Mouse (Mus musculus) heart, postnatal 25 days (tissue): Measurements from ENCODE around the gene Cptp. TPM values are rescaled to one million over a fixed set of nuclear protein-coding genes. Genes with fewer than 3 reads are reported as not detected.

Source experiments
- DNase-seq: peaks from one replicate; pipeline ENCODE4 v3.0.0; 2022; ENCODE audit warnings: low spot score
- intact Hi-C: fragments of 180-260 bp; cut with DNase I; formaldehyde crosslinking; loops from one replicate; pipeline ENCODE4 v1.15.1; 2025
- total RNA-seq, 2 experiments: library from RNA; stranded (reverse); gene quantifications; 2 replicates each; pipeline ENCODE4 v1.2.3; 2021

Gene Cptp
- total RNA-seq, 2 experiments from 2014 or later, result 8.1 to 10.5 TPM

GRCm38 (mm10) chr4:155847591-155848352 lies 21.5 kb downstream of the Cptp start:
- intact Hi-C loops, result loop anchor here (1.0 to 5.0 kb wide), 3 partner anchors 21 to 95 kb away; partner anchors contain the start of genes Cptp, Ints11 and Ube2j2
- DNase-seq, result no peak

DNA sequence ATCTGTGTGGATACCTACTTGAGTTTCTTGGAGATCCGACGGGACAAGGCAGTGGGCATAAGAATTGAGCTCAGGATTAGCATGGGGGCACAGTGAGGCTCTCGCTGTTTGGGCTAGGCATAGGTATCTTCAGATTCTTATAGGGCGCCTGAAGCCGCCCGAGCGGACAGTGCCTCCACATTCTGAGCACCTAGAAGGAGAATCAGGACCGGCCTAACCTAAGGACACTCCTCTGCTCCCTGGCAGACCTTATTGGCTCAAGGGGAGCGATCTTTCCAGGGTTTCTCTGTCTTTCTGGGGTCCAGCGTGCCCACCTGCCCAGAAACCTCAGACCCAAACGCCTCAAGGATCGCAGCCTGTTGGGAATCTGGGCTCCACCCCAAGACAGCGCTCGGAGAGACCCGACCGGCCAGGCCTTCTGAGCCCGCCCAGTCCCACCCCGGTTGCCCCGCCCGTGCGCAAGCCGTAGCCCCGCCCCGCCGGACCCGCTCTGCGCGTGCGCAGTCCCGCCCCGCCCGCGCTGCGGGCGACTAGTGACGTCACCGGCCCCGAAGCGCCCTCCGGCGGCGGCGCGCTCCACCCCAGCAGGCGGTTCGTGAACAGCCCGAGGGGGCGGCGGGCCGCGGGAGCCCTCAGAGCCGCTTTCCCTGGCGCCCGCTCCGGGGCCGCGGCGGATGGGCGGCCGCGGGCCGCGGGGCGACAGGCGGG lies 22.2 kb downstream of the Cptp start, which contains the start of gene Dvl1:
Gene Dvl1, plus strand, starts transcription at position 532 of the 708 bp plus-strand sequence.
- DNase-seq, result peak; percentile 88
- intact Hi-C loops, result loop anchor here (1.0 to 5.0 kb wide), 2 partner anchors 47 to 95 kb away; partner anchors contain the start of gene Ube2j2

DNA sequence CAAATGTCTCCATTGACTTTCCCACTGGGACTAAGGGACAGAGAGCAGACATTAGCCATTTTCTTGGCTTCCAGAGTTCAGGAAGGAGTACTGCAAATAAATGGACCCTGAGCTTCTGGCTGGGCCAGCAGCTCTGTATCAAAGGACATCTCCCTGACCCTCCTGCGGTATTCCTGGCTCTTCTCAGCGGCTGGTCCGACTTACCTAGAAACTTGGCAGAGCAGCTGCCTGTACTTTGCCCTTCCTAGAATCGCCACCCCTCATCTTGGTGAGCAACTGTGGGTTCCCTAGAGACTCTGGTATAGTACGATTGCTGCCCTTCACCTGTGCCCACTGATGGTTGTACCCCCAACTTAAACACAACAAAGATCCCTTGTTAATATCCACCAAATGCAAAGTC lies 26.0 kb downstream of the Cptp start:
- intact Hi-C loops, result no loop called here
- DNase-seq, result no peak

GRCm38 (mm10) chr4:155841651-155842270 lies 27.5 kb downstream of the Cptp start:
- intact Hi-C loops, result no loop called here
- DNase-seq, result no peak

GRCm38 (mm10) chr4:155841003-155841454 lies 28.2 kb downstream of the Cptp start:
- intact Hi-C loops, result no loop called here
- peak; percentile 60 for DNase-seq

GRCm38 (mm10) chr4:155840076-155841002 lies 28.9 kb downstream of the Cptp start:
- intact Hi-C loops, result no loop called here

DNA sequence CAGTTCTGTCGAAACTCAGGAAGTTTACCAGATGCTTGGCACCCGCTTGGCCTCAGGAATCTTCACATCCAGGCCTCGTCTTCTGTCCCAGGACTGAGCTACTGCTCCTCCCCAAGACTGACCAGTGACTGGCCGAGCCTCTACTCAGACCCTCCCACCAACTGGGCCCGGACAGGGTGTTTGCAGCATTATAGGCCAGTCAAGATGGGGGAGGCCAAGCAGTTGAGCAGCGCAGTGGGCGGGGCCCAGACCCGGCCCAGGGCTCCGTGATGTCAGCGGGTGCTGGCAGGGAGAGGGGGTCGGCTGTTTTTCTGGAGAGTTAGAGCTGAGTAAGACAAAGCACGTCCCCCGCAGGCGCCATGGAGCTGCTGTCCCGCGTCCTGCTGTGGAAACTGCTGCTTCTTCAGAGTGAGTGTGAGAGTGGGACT lies 29.7 kb downstream of the Cptp start, which contains the start of gene Mxra8:
Gene Mxra8, plus strand, starts transcription at position 198 of the 428 bp plus-strand sequence.
- peak; percentile 94 for DNase-seq
- intact Hi-C loops, result no loop called here

More at GRCm38 (mm10) chr4:155840076-155841002, 28.9 kb downstream of the Cptp start:
- DNase-seq, result no peak

DNA sequence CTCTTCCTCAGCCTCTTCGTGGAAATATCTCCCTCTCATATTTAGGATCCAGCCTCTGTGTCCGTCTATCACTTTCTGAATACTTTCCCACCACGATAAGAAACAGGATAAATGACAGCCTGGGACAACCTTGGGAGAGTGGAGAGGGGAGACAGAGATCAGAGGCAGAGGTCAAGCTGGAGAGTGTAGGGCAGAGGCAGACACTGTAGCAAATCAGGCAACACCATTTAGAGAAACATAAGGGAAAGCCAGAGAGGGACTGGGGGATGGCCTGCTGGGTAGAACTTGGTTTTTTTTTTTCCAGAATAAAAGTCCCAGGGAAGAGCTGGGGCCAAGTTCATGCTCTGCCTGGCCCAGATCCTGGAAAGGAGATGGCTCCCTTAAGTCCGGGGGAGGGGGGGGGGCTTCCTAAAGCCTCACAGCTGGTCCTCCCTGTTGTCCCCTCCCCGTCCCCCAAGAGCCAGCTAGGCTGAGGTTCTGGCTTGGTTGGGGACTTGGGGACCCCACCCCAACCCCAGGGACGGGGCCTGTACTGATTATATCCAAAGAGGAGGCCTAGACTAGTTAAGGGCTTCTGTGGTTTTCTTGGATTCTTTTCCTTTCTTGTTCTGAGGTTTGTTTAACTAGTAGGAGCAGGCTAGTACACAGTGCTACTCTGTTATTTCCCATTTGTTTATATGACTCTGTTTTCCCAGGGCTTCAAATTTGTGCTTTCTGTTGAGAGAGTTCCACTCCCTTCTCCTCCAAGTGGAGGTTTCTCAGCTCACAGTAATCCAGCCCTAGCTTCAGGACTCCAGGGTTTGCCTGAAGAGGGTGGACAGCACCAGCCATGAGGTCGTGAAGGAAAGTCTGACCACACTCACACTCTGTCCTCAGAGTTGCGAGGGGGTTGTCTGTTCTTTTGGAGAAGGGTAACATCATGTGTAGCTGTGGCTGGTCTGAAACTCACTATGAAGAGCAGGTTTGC lies 30.8 kb downstream of the Cptp start:
- intact Hi-C loops, result no loop called here

DNA sequence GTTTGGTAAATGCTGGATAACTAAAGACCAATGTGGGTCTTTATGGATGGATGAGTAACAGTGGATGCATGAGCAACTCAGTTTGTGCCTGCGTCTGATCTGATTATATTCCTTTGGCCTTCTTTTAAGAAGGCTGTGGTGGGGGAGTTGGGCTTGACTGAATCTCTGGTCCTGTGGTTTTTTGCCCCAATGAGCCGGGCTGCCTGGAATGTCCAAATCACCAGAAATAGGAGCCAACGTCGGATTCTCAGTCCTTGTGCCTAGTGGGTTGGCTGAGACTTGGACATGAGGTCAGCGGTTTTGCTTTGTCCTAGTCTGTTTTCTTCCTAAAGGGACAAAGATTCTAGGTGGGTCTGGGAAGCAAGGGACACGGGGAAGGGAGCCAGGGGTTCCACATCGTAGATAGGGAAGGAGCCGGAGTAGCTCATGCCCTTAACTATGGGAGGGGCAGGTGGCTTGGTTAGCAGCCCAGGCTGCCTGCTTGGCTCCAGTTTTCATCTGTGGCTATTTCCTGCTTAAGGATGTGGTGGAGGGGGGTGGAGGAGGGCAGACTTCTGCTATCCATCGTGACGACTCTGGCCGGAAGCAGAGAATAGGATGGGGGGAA lies 31.7 kb downstream of the Cptp start:
- intact Hi-C loops, result no loop called here
- peak; percentile 69 for DNase-seq

More for the DNA sequence above, 30.8 kb downstream of the Cptp start:
- DNase-seq, result peak; percentile 62

DNA sequence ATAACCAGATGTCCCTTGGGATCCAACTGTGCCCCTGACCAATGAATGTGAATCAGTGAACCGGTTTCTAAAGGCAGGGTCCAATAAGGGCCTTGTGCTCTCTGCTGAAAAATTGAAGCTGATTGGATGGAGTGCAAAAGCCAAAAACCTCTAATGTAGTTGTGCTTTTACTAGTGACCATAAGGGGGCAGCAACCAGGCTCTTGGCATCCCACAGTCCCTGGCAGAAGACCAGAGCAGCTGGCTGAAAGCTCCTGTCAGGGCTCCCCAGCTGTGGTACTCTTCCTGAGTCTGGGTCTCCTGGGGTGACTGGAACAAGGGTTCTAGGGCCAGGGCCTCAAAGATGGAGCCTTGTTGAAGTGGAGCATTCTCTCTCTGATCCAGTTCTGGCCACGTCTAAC lies 35.4 kb downstream of the Cptp start:
- DNase-seq, result peak; percentile 75
- intact Hi-C loops, result loop anchor here (5.0 kb wide), 2 partner anchors 58 to 108 kb away; partner anchors contain the start of genes Acap3, Pusl1 and Ube2j2

DNA sequence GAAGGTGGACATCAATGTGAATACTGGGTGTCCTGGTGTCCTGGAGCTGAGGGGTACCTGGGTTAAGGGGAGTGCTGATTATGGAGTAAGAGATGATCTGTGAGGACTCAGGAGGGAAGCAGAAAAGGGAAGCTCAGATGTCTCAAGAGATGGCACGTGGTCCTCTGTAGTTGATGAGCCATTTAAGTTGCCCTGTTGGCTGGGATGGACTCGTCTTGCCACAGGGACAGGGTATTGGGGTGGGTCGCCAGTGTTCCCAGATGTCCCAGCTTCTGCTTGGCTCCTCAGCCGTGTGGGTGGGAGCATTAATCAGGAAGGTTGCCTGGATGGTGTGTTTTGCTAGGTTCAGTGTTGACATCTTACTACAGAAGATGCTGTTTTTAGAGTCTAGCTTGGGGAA lies 36.0 kb downstream of the Cptp start:
- DNase-seq, result no peak
- intact Hi-C loops, result loop anchor here (5.0 kb wide), 2 partner anchors 59 to 109 kb away; partner anchors contain the start of genes Acap3, Pusl1 and Ube2j2

DNA sequence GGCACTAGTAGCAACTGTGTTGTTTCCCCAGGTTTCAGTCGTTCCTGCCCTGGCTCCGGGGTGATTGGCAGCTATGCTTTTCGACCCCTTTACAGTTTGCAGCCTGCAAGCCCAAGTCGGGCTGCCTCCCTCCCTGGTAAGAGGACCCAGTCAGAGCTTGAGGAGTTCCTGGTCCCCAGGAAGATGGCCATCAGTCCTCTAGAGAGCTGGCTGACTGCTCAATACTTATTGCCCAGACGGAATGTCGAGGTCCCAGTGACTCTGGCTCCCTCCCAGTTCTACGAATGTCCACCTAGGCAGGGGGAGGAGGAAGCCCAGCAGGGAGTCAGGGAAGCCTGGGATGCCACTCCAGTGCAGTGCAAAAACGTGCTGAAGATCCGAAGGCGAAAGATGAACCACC lies 36.9 kb downstream of the Cptp start:
- intact Hi-C loops, result loop anchor here (5.0 kb wide), 2 partner anchors 60 to 110 kb away; partner anchors contain the start of genes Acap3, Pusl1 and Ube2j2

DNA sequence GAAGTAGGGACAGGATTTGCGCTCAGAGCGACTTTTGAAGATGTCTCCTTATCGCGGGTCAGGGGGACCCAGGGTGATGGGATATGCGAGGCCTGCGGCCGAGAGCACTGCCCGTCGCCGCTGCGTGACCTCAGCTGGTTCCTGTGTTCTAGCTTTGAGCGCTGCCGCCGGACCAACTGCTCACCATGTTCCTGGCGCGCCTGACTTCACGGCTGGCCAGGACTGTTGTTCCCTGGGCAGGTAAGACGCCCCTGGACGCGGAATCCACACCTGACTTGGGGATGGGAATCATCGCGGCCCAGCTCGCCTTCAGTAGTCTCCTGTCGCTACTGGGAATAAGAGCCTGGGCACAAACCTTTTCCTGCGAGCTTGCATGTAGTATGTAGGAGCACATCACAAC lies 37.4 kb downstream of the Cptp start:
- no peak for DNase-seq

More for the DNA sequence above, 36.9 kb downstream of the Cptp start:
- DNase-seq, result no peak

DNA sequence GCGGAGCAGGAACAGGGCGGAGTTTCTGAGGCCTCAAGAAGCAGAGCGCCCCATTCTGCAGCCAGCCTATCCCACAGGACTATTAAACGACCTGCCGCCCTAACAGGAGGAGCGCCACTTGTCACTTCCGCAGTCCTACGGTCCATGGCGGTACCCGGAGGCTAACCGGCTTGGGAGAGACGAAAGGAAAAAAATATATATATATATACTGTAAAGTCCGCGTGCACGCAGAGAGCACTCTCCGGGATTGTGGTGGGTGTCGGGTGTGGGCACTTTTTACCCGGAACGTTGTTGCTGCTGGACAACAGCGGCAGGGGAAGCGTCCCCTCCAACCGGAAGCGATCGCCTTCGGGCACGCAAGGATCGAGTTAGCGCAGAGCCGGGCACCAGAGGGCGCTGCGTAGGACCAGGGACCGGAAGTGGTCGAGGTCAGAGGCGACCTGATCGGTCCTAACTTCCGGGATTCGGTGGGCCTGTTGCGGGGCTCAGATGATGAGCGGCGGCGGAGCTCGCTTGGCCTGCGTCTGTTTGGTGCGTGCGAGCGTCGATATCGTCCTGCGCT lies 38.0 kb downstream of the Cptp start, which contains the start of gene Aurkaip1:
Gene Aurkaip1, plus strand, starts transcription at position 68 of the 562 bp plus-strand sequence.
- intact Hi-C loops, result loop anchor here (2.0 to 5.0 kb wide), 3 partner anchors 18 to 111 kb away; partner anchors contain the start of genes Acap3, Ccnl2, Pusl1 and Ube2j2
- peak; percentile 86 for DNase-seq

More for the DNA sequence above, 37.4 kb downstream of the Cptp start:
- intact Hi-C loops, result loop anchor here (2.0 to 5.0 kb wide), 3 partner anchors 19 to 110 kb away; partner anchors contain the start of genes Acap3, Ccnl2, Pusl1 and Ube2j2

- no peak for DNase-seq
- intact Hi-C loops, result loop anchor here (2.0 to 5.0 kb wide), 3 partner anchors 18 to 112 kb away; partner anchors contain the start of genes Acap3, Ccnl2, Pusl1 and Ube2j2
These were observed 38.6 kb downstream of the Cptp start for GRCm38 (mm10) chr4:155830596-155830995.

DNA sequence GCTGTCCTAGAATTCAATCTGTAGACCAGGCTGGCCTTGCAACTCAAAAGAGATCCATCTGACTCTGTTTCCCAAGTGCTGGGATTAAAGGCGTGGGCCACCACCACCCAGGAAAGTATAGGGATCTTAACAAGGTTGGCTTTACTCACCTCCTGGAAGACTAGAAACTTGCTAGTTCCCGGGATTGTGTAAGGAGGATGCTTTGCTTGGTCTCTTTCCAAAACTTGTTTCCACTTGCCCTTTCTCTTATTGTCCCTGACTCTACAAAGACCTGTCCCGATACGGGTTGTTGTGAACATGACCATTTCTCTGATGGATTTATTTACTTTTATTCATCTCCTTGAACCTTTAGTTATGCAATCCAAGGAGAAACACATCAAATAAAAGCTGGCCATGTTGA lies 39.4 kb downstream of the Cptp start:
- intact Hi-C loops, result loop anchor here (2.0 to 5.0 kb wide), 3 partner anchors 17 to 112 kb away; partner anchors contain the start of genes Acap3, Ccnl2, Pusl1 and Ube2j2
- no peak for DNase-seq
